Mouse (Mus musculus) testis, adult 2 months (tissue): ENCODE results near the gene Srcap.

Experiments used
- CTCF ChIP-seq: fragments of 200-500 bp; IDR thresholded peaks from 2 replicates; pipeline ENCODE4 v1.5.1; 2012; ENCODE audit warnings: low read depth, mild to moderate bottlenecking, inconsistent platforms, low read length, moderate library complexity; ENCODE audit not compliant: control insufficient read depth, insufficient read depth, insufficient replicate concordance
- POLR2A ChIP-seq: fragments of 200-500 bp; IDR thresholded peaks from 2 replicates; pipeline ENCODE4 v1.6.1; 2012; ENCODE audit warnings: low read depth, mild to moderate bottlenecking, inconsistent platforms, low read length, moderate library complexity; ENCODE audit not compliant: control insufficient read depth

- no peak for TF ChIP-seq POLR2A
- TF ChIP-seq CTCF = no peak
Observed at GRCm38 (mm10) chr7:127465191-127465590, 46.6 kb upstream of the Srcap start.
